Mouse (Mus musculus): ENCODE results near the gene Eno3. TPM values are rescaled to one million over a fixed set of nuclear protein-coding genes. Genes with fewer than 3 reads are reported as not detected.

Gene Eno3
- polyA plus RNA-seq, 1 experiment, result 1,151 TPM

- H3K27me3 ChIP-seq (ENCODE audit: control insufficient read depth, insufficient read depth, insufficient read length), result no peaks in the 10 kb centered on the region
- no peak for TF ChIP-seq CEBPB (IDR thresholded peaks at IDR 0.05; ENCODE audit: low read depth)
- TF ChIP-seq FOSL1 (IDR thresholded peaks at IDR 0.05; ENCODE audit: insufficient read depth, low read length, poor library complexity, severe bottlenecking), result no peak
- no peak for TF ChIP-seq MYOG (IDR thresholded peaks at IDR 0.05; ENCODE audit: control insufficient read depth, extremely low read depth, insufficient read length)
- no peak for TF ChIP-seq MAX (IDR thresholded peaks at IDR 0.05)
- no peak for TF ChIP-seq CTCF (IDR thresholded peaks at IDR 0.05; ENCODE audit: control insufficient read depth, insufficient read depth, insufficient read length)
- no peak for TF ChIP-seq USF1 (IDR thresholded peaks at IDR 0.05; ENCODE audit: low read depth)
- TF ChIP-seq MYOD1 (IDR thresholded peaks at IDR 0.05; ENCODE audit: control insufficient read depth, insufficient read length, low read depth), result no peak
- H3K36me3 ChIP-seq (ENCODE audit: control insufficient read depth, insufficient read depth), result peaks cover 43% of the 10 kb centered on the region
- H3K79me2 ChIP-seq (ENCODE audit: control insufficient read depth, insufficient read depth), result peaks cover 7% of the 10 kb centered on the region
- H3K4me3 ChIP-seq (ENCODE audit: insufficient read depth, poor library complexity, severe bottlenecking), result no peak overlapping the region
- peaks cover 2% of the 10 kb centered on the region for H3K79me3 ChIP-seq (ENCODE audit: low read depth)
- H3ac ChIP-seq (ENCODE audit: control insufficient read depth, insufficient read length, low read depth), result no peak overlapping the region
Observed at GRCm38 (mm10) chr11:70674501-70674900, 17.5 kb downstream of the Eno3 start.

- TF ChIP-seq MYOD1 (IDR thresholded peaks at IDR 0.05; ENCODE audit: control insufficient read depth, insufficient read length, low read depth), result no peak
- no peak for TF ChIP-seq CTCF (IDR thresholded peaks at IDR 0.05; ENCODE audit: control insufficient read depth, insufficient read depth, insufficient read length)
- no peak for TF ChIP-seq CEBPB (IDR thresholded peaks at IDR 0.05; ENCODE audit: low read depth)
- TF ChIP-seq MYOG (IDR thresholded peaks at IDR 0.05; ENCODE audit: control insufficient read depth, extremely low read depth, insufficient read length), result no peak
- no peak for TF ChIP-seq USF1 (IDR thresholded peaks at IDR 0.05; ENCODE audit: low read depth)
- TF ChIP-seq FOSL1 (IDR thresholded peaks at IDR 0.05; ENCODE audit: insufficient read depth, low read length, poor library complexity, severe bottlenecking), result no peak
- TF ChIP-seq MAX (IDR thresholded peaks at IDR 0.05), result no peak
- no peaks in the 10 kb centered on the region for H3K79me3 ChIP-seq (ENCODE audit: low read depth)
- H3ac ChIP-seq (ENCODE audit: control insufficient read depth, insufficient read length, low read depth), result no peak overlapping the region
- no peaks in the 10 kb centered on the region for H3K27me3 ChIP-seq (ENCODE audit: control insufficient read depth, insufficient read depth, insufficient read length)
- no peak overlapping the region for H3K4me3 ChIP-seq (ENCODE audit: insufficient read depth, poor library complexity, severe bottlenecking)
- no peaks in the 10 kb centered on the region for H3K79me2 ChIP-seq (ENCODE audit: control insufficient read depth, insufficient read depth)
- peaks cover 46% of the 10 kb centered on the region for H3K36me3 ChIP-seq (ENCODE audit: control insufficient read depth, insufficient read depth)
Observed at GRCm38 (mm10) chr11:70678092-70678491, 21.1 kb downstream of the Eno3 start.

GRCm38 (mm10) chr11:70678576-70678975, 21.6 kb downstream of the Eno3 start:
- Histone ChIP-seq H3K79me3 (ENCODE audit: low read depth) (no peaks in the 10 kb centered on the region), H3K4me3 (ENCODE audit: insufficient read depth, poor library complexity, severe bottlenecking) (no peak overlapping the region), H3K36me3 (ENCODE audit: control insufficient read depth, insufficient read depth) (peaks cover 50% of the 10 kb centered on the region), H3K27me3 (ENCODE audit: control insufficient read depth, insufficient read depth, insufficient read length) (no peaks in the 10 kb centered on the region), H3ac (ENCODE audit: control insufficient read depth, insufficient read length, low read depth) (no peak overlapping the region), H3K79me2 (ENCODE audit: control insufficient read depth, insufficient read depth) (no peaks in the 10 kb centered on the region)
- no peak for TF ChIP-seq CEBPB (IDR thresholded peaks at IDR 0.05; ENCODE audit: low read depth)
- no peak for TF ChIP-seq USF1 (IDR thresholded peaks at IDR 0.05; ENCODE audit: low read depth)
- no peak for TF ChIP-seq CTCF (IDR thresholded peaks at IDR 0.05; ENCODE audit: control insufficient read depth, insufficient read depth, insufficient read length)
- TF ChIP-seq MAX (IDR thresholded peaks at IDR 0.05), result no peak
- TF ChIP-seq FOSL1 (IDR thresholded peaks at IDR 0.05; ENCODE audit: insufficient read depth, low read length, poor library complexity, severe bottlenecking), result no peak
- no peak for TF ChIP-seq MYOD1 (IDR thresholded peaks at IDR 0.05; ENCODE audit: control insufficient read depth, insufficient read length, low read depth)
- TF ChIP-seq MYOG (IDR thresholded peaks at IDR 0.05; ENCODE audit: control insufficient read depth, extremely low read depth, insufficient read length), result no peak

- TF ChIP-seq USF1 (IDR thresholded peaks at IDR 0.05; ENCODE audit: low read depth) (no peak), MYOD1 (IDR thresholded peaks at IDR 0.05; ENCODE audit: control insufficient read depth, insufficient read length, low read depth) (no peak), CTCF (IDR thresholded peaks at IDR 0.05; ENCODE audit: control insufficient read depth, insufficient read depth, insufficient read length) (no peak), CEBPB (IDR thresholded peaks at IDR 0.05; ENCODE audit: low read depth) (no peak), MAX (IDR thresholded peaks at IDR 0.05) (no peak), FOSL1 (IDR thresholded peaks at IDR 0.05; ENCODE audit: insufficient read depth, low read length, poor library complexity, severe bottlenecking) (no peak), MYOG (IDR thresholded peaks at IDR 0.05; ENCODE audit: control insufficient read depth, extremely low read depth, insufficient read length) (no peak)
- Histone ChIP-seq H3ac (ENCODE audit: control insufficient read depth, insufficient read length, low read depth) (no peak overlapping the region), H3K4me3 (ENCODE audit: insufficient read depth, poor library complexity, severe bottlenecking) (no peak overlapping the region), H3K79me2 (ENCODE audit: control insufficient read depth, insufficient read depth) (no peaks in the 10 kb centered on the region), H3K36me3 (ENCODE audit: control insufficient read depth, insufficient read depth) (peaks cover 52% of the 10 kb centered on the region), H3K27me3 (ENCODE audit: control insufficient read depth, insufficient read depth, insufficient read length) (no peaks in the 10 kb centered on the region), H3K79me3 (ENCODE audit: low read depth) (no peaks in the 10 kb centered on the region)
Observed at GRCm38 (mm10) chr11:70679361-70679760, 22.4 kb downstream of the Eno3 start.

GRCm38 (mm10) chr11:70679894-70680293, 22.9 kb downstream of the Eno3 start:
- H3K4me3 ChIP-seq (ENCODE audit: insufficient read depth, poor library complexity, severe bottlenecking), result no peak overlapping the region
- no peaks in the 10 kb centered on the region for H3K79me3 ChIP-seq (ENCODE audit: low read depth)
- H3K79me2 ChIP-seq (ENCODE audit: control insufficient read depth, insufficient read depth), result no peaks in the 10 kb centered on the region
- H3ac ChIP-seq (ENCODE audit: control insufficient read depth, insufficient read length, low read depth), result no peak overlapping the region
- TF ChIP-seq MYOD1 (IDR thresholded peaks at IDR 0.05; ENCODE audit: control insufficient read depth, insufficient read length, low read depth), result no peak
- TF ChIP-seq FOSL1 (IDR thresholded peaks at IDR 0.05; ENCODE audit: insufficient read depth, low read length, poor library complexity, severe bottlenecking), result no peak
- no peak for TF ChIP-seq CEBPB (IDR thresholded peaks at IDR 0.05; ENCODE audit: low read depth)
- TF ChIP-seq USF1 (IDR thresholded peaks at IDR 0.05; ENCODE audit: low read depth), result no peak
- TF ChIP-seq CTCF (IDR thresholded peaks at IDR 0.05; ENCODE audit: control insufficient read depth, insufficient read depth, insufficient read length), result no peak
- TF ChIP-seq MYOG (IDR thresholded peaks at IDR 0.05; ENCODE audit: control insufficient read depth, extremely low read depth, insufficient read length), result no peak
- TF ChIP-seq MAX (IDR thresholded peaks at IDR 0.05), result no peak
- no peaks in the 10 kb centered on the region for H3K27me3 ChIP-seq (ENCODE audit: control insufficient read depth, insufficient read depth, insufficient read length)
- peaks cover 58% of the 10 kb centered on the region for H3K36me3 ChIP-seq (ENCODE audit: control insufficient read depth, insufficient read depth)

GRCm38 (mm10) chr11:70681170-70681569, 24.2 kb downstream of the Eno3 start:
- peaks cover 57% of the 10 kb centered on the region for H3K36me3 ChIP-seq (ENCODE audit: control insufficient read depth, insufficient read depth)
- no peak overlapping the region for H3ac ChIP-seq (ENCODE audit: control insufficient read depth, insufficient read length, low read depth)
- H3K4me3 ChIP-seq (ENCODE audit: insufficient read depth, poor library complexity, severe bottlenecking), result no peak overlapping the region
- H3K79me3 ChIP-seq (ENCODE audit: low read depth), result no peaks in the 10 kb centered on the region
- TF ChIP-seq MYOD1 (IDR thresholded peaks at IDR 0.05; ENCODE audit: control insufficient read depth, insufficient read length, low read depth), result no peak
- no peak for TF ChIP-seq CTCF (IDR thresholded peaks at IDR 0.05; ENCODE audit: control insufficient read depth, insufficient read depth, insufficient read length)
- TF ChIP-seq FOSL1 (IDR thresholded peaks at IDR 0.05; ENCODE audit: insufficient read depth, low read length, poor library complexity, severe bottlenecking), result no peak
- TF ChIP-seq MYOG (IDR thresholded peaks at IDR 0.05; ENCODE audit: control insufficient read depth, extremely low read depth, insufficient read length), result no peak
- no peak for TF ChIP-seq USF1 (IDR thresholded peaks at IDR 0.05; ENCODE audit: low read depth)
- no peak for TF ChIP-seq MAX (IDR thresholded peaks at IDR 0.05)
- no peak for TF ChIP-seq CEBPB (IDR thresholded peaks at IDR 0.05; ENCODE audit: low read depth)
- H3K27me3 ChIP-seq (ENCODE audit: control insufficient read depth, insufficient read depth, insufficient read length), result no peaks in the 10 kb centered on the region
- no peaks in the 10 kb centered on the region for H3K79me2 ChIP-seq (ENCODE audit: control insufficient read depth, insufficient read depth)

Data from C2C12 (cell line).